Mouse (Mus musculus) heart, postnatal 25 days (tissue): ENCODE data around the gene Abhd2. TPM values are rescaled to one million over a fixed set of nuclear protein-coding genes. Genes with fewer than 3 reads are reported as not detected.

ENCODE experiments used
- DNase-seq: peaks from one replicate; pipeline ENCODE4 v3.0.0; 2022; ENCODE audit warnings: low spot score
- intact Hi-C: fragments of 180-260 bp; cut with DNase I; formaldehyde crosslinking; loops from one replicate; pipeline ENCODE4 v1.15.1; 2025
- total RNA-seq, 2 experiments: library from RNA; stranded (reverse); gene quantifications; 2 replicates each; pipeline ENCODE4 v1.2.3; 2021

Gene Abhd2
- total RNA-seq, 2 experiments from 2014 or later: 30.4 to 41.5 TPM

GRCm38 (mm10) chr7:79285408-79285807 is 12.4 kb downstream of the Abhd2 start:
- intact Hi-C loops: no loop called here
- DNase-seq: no peak

GRCm38 (mm10) chr7:79287226-79287625 is 14.2 kb downstream of the Abhd2 start:
- DNase-seq: no peak
- intact Hi-C loops: no loop called here

GRCm38 (mm10) chr7:79287928-79288327 is 14.9 kb downstream of the Abhd2 start:
- intact Hi-C loops: no loop called here
- no peak for DNase-seq

GRCm38 (mm10) chr7:79288422-79288821 is 15.4 kb downstream of the Abhd2 start:
- intact Hi-C loops: no loop called here
- DNase-seq: no peak

GRCm38 (mm10) chr7:79293605-79294232 is 20.7 kb downstream of the Abhd2 start:
- DNase-seq: no peak
- intact Hi-C loops: no loop called here

- intact Hi-C loops: no loop called here
- DNase-seq: no peak
These were observed 21.5 kb downstream of the Abhd2 start for GRCm38 (mm10) chr7:79294449-79294980.

GRCm38 (mm10) chr7:79295196-79295826 is 22.3 kb downstream of the Abhd2 start:
- intact Hi-C loops: no loop called here
- DNase-seq: no peak

- DNase-seq: no peak
- intact Hi-C loops: no loop called here
These were observed 25.7 kb downstream of the Abhd2 start for GRCm38 (mm10) chr7:79298681-79299080.

GRCm38 (mm10) chr7:79299548-79299947 is 26.5 kb downstream of the Abhd2 start:
- intact Hi-C loops: no loop called here
- no peak for DNase-seq

- intact Hi-C loops: no loop called here
- DNase-seq: no peak
These were observed 27.6 kb downstream of the Abhd2 start for GRCm38 (mm10) chr7:79300432-79301151.

- no peak for DNase-seq
- intact Hi-C loops: no loop called here
These were observed 29.1 kb downstream of the Abhd2 start for GRCm38 (mm10) chr7:79302145-79302544.

- DNase-seq: no peak
- intact Hi-C loops: no loop called here
These were observed 29.6 kb downstream of the Abhd2 start for GRCm38 (mm10) chr7:79302586-79302985.

GRCm38 (mm10) chr7:79303183-79303761 is 30.3 kb downstream of the Abhd2 start:
- no peak for DNase-seq
- intact Hi-C loops: no loop called here

GRCm38 (mm10) chr7:79308455-79309030 is 35.5 kb downstream of the Abhd2 start:
- intact Hi-C loops: no loop called here
- no peak for DNase-seq

GRCm38 (mm10) chr7:79309247-79310190 is 36.5 kb downstream of the Abhd2 start:
- intact Hi-C loops: no loop called here
- no peak for DNase-seq

GRCm38 (mm10) chr7:79310191-79310555 is 37.2 kb downstream of the Abhd2 start:
- DNase-seq: no peak
- intact Hi-C loops: no loop called here

- intact Hi-C loops: no loop called here
- peak; percentile 23 for DNase-seq
These were observed 38.5 kb downstream of the Abhd2 start for GRCm38 (mm10) chr7:79311420-79311988.

GRCm38 (mm10) chr7:79312246-79312645 is 39.2 kb downstream of the Abhd2 start:
- DNase-seq: no peak
- intact Hi-C loops: no loop called here

- intact Hi-C loops: no loop called here
- DNase-seq: no peak
These were observed 40.6 kb downstream of the Abhd2 start for GRCm38 (mm10) chr7:79313519-79314059.
